In genomic region chr4:154053065-154053464, GRCm38 (mm10) we compare ENCODE assay signal across 23 mouse cellular contexts. TPM values are rescaled to one million over a fixed set of nuclear protein-coding genes. Genes with fewer than 3 reads are reported as not detected.
A peak's percentile ranks its signal among the peaks of the same experiment; 100 is the strongest.
DNase-seq lines count a peak whose midpoint lies in the region; ATAC-seq and TF ChIP-seq lines count a peak whose summit lies in the region.
"Had no signal": no experiment of that assay in that cellular context is flagged by ENCODE, and none has a peak within 500 bp of the region (broad histone marks: within the 10 kb centered on the region; RNA-seq: fewer than 3 reads in every experiment).

No protein-coding gene starts in this region.

- TF ChIP-seq CTCF in layer of hippocampus, adult 2 months (conservative IDR thresholded peaks at IDR 0.05), result peak; percentile 53
- peak; percentile 40; the same call in 1 of the 2 replicates for TF ChIP-seq CTCF in brain, embryonic 14.5 days (IDR thresholded peaks at IDR 0.05; ENCODE audit: borderline replicate concordance, extremely low read depth, insufficient read depth, insufficient read length)

- H3K4me3 ChIP-seq in layer of hippocampus, adult 2 months, result no peak overlapping the region
- H3K4me3 ChIP-seq: hindbrain, embryonic 10.5 days; liver, embryonic 15.5 days; neural tube, embryonic 12.5 days had no signal

- no peak overlapping the region for H3K27ac ChIP-seq in layer of hippocampus, adult 2 months
- H3K27ac ChIP-seq: hindbrain, embryonic 10.5 days; liver, embryonic 15.5 days; macrophage; neural tube, embryonic 12.5 days had no signal

- DNase-seq in embryo, embryonic 10.5 days (ENCODE audit: low spot score), result peak; percentile 7
- DNase-seq in embryo, embryonic 11 days, result no peak
- DNase-seq in layer of hippocampus, adult 2 months (ENCODE audit: low spot score in 2 of 2), result no peak
- no peak for DNase-seq in layer of hippocampus, adult 11-12 months (ENCODE audit: low spot score)
- peak; percentile 4 for DNase-seq in 416B (ENCODE audit: low read depth)
- no peak for DNase-seq in brain, embryonic 14.5 days (ENCODE audit: low read depth)
- DNase-seq in urinary bladder, postnatal 36 days (ENCODE audit: low spot score in 2 of 2), result no peak
- DNase-seq: adrenal gland, postnatal 25 days; cerebellum, postnatal 10 days; gastrocnemius, postnatal 25 days; kidney, postnatal 25 days; thymus, adult 2 months had no signal

- TF ChIP-seq POLR2A in brain, embryonic 14.5 days (IDR thresholded peaks at IDR 0.05; ENCODE audit: borderline replicate concordance, extremely low read depth, insufficient read depth, insufficient read length, poor library complexity, severe bottlenecking), result no peak

- ATAC-seq in megakaryocyte-erythroid progenitor cell, adult 5-6 weeks (replicated peaks; ENCODE audit: low FRiP score, low TSS enrichment, poor library complexity, severe bottlenecking), result no peak
- ATAC-seq: midbrain, embryonic 16.5 days had no signal

RNA-seq across cellular contexts. Expression of gene Ccdc27, which starts 10.6 kb away (rescaled TPM):
- total RNA-seq in layer of hippocampus, adult 2 months (2021), result 1 to 10 TPM; 1.2 to 1.4 TPM
- not detected in 2 replicates for polyA plus RNA-seq in brain, embryonic 14.5 days (2012; rRNA removed)
- total RNA-seq in megakaryocyte-erythroid progenitor cell, adult 5-6 weeks (2014; fragmentation: Nextera tagmentation), result not detected in 2 replicates
- not detected in 2 replicates for total RNA-seq in megakaryocyte-erythroid progenitor cell, adult 5-6 weeks (2017)
- total RNA-seq: adrenal gland, postnatal 25 days; ES-E14; gastrocnemius, postnatal 25 days; left cerebral cortex, postnatal 25 days had no signal
- polyA plus RNA-seq: embryonic facial prominence, embryonic 11.5 days; heart, embryonic 14.5 days; hindbrain, embryonic 10.5 days; intestine, embryonic 14.5 days; macrophage; midbrain, embryonic 16.5 days; neural tube, embryonic 12.5 days had no signal

RNA-seq across cellular contexts. Expression of gene Smim1, which starts 27.0 kb away (rescaled TPM):
- total RNA-seq in layer of hippocampus, adult 2 months (2021), result 1 to 10 TPM; 6.3 to 7.8 TPM
- 7.0 and 8.4 TPM in 2 replicates for polyA plus RNA-seq in brain, embryonic 14.5 days (2012; rRNA removed)
- total RNA-seq in megakaryocyte-erythroid progenitor cell, adult 5-6 weeks (2014; fragmentation: Nextera tagmentation), result 119 and 177 TPM in 2 replicates
- total RNA-seq in megakaryocyte-erythroid progenitor cell, adult 5-6 weeks (2017), result 34.2 and 58.4 TPM in 2 replicates

RNA-seq across cellular contexts. Expression of gene Lrrc47, which starts 41.5 kb away (rescaled TPM):
- total RNA-seq in layer of hippocampus, adult 2 months (2021), result 10 to 100 TPM; 65.4 to 70.3 TPM
- polyA plus RNA-seq in brain, embryonic 14.5 days (2012; rRNA removed), result 69.7 and 72.3 TPM in 2 replicates
- total RNA-seq in megakaryocyte-erythroid progenitor cell, adult 5-6 weeks (2014; fragmentation: Nextera tagmentation), result 30.7 and 36.8 TPM in 2 replicates
- 32.6 and 49.4 TPM in 2 replicates for total RNA-seq in megakaryocyte-erythroid progenitor cell, adult 5-6 weeks (2017)

Comparison
In these comparisons a context has a peak if more than half of its experiments do, and no peak if none do; other contexts are left out.
1. DNase-seq: peak in embryo, embryonic 10.5 days (single experiment) and 416B (single experiment); none in embryo, embryonic 11 days (single experiment), layer of hippocampus, adult 2 months (0 of 2), layer of hippocampus, adult 11-12 months (single experiment), brain, embryonic 14.5 days (single experiment) and urinary bladder, postnatal 36 days (0 of 2).